In genomic region chr5:125133651-125134050, GRCm38 (mm10) we compare ENCODE assay signal across 10 mouse cellular contexts. TPM values are rescaled to one million over a fixed set of nuclear protein-coding genes. Genes with fewer than 3 reads are reported as not detected.
A peak's percentile ranks its signal among the peaks of the same experiment; 100 is the strongest.
DNase-seq lines count a peak whose midpoint lies in the region; ATAC-seq lines count a peak whose summit lies in the region.
"Had no signal": no experiment of that assay in that cellular context is flagged by ENCODE, and none has a peak within 500 bp of the region (broad histone marks: within the 10 kb centered on the region; RNA-seq: fewer than 3 reads in every experiment).

No protein-coding gene starts in this region.

- no peak overlapping the region for H3K4me3 ChIP-seq in lung, embryonic 15.5 days
- H3K4me3 ChIP-seq in hindbrain, embryonic 11.5 days (ENCODE audit: low read depth, low read length) = no peak overlapping the region
- H3K4me3 ChIP-seq in neural tube, embryonic 12.5 days = no peak overlapping the region
- H3K4me3 ChIP-seq in liver, embryonic 11.5 days (ENCODE audit: low read depth, low read length) = no peak overlapping the region

- H3K27ac ChIP-seq in lung, embryonic 15.5 days = peak overlapping the region; percentile 90
- peak overlapping the region; percentile 80 for H3K27ac ChIP-seq in hindbrain, embryonic 11.5 days (ENCODE audit: low read depth, low read length)
- H3K27ac ChIP-seq in neural tube, embryonic 12.5 days = peak overlapping the region; percentile 79
- H3K27ac ChIP-seq in liver, embryonic 11.5 days (ENCODE audit: low read depth, low read length) = no peak overlapping the region

- no peaks in the 10 kb centered on the region for H3K27me3 ChIP-seq in lung, embryonic 15.5 days
- no peaks in the 10 kb centered on the region for H3K27me3 ChIP-seq in hindbrain, embryonic 11.5 days (ENCODE audit: control insufficient read depth, insufficient read depth, low read length)
- no peaks in the 10 kb centered on the region for H3K27me3 ChIP-seq in neural tube, embryonic 12.5 days (replicated peaks)
- no peaks in the 10 kb centered on the region for H3K27me3 ChIP-seq in liver, embryonic 11.5 days (replicated peaks; ENCODE audit: control insufficient read depth, insufficient read depth, low read length)

- peaks cover 87% of the 10 kb centered on the region for H3K4me1 ChIP-seq in lung, embryonic 15.5 days
- H3K4me1 ChIP-seq in hindbrain, embryonic 11.5 days (replicated peaks; ENCODE audit: control insufficient read depth, insufficient read depth, low read length) = peaks cover 43% of the 10 kb centered on the region
- H3K4me1 ChIP-seq in neural tube, embryonic 12.5 days = peaks cover 93% of the 10 kb centered on the region
- H3K4me1 ChIP-seq in liver, embryonic 11.5 days (replicated peaks; ENCODE audit: control insufficient read depth, insufficient read depth, low read length) = peaks cover 52% of the 10 kb centered on the region

- no peak for ATAC-seq in lung, embryonic 15.5 days (ENCODE audit: borderline replicate concordance, extremely low read depth, low FRiP score, low TSS enrichment)
- no peak for ATAC-seq in hindbrain, embryonic 11.5 days (ENCODE audit: low FRiP score)
- ATAC-seq in neural tube, embryonic 12.5 days (ENCODE audit: low FRiP score, low read depth) = no peak
- ATAC-seq in liver, embryonic 11.5 days (replicated peaks; ENCODE audit: low FRiP score) = no peak

- no peak overlapping the region for H3K9ac ChIP-seq in lung, embryonic 15.5 days
- H3K9ac ChIP-seq in hindbrain, embryonic 11.5 days (ENCODE audit: low read depth, low read length) = no peak overlapping the region
- H3K9ac ChIP-seq in neural tube, embryonic 12.5 days = no peak overlapping the region
- no peak overlapping the region for H3K9ac ChIP-seq in liver, embryonic 11.5 days (ENCODE audit: low read depth, low read length)

- no peaks in the 10 kb centered on the region for H3K9me3 ChIP-seq in lung, embryonic 15.5 days
- no peaks in the 10 kb centered on the region for H3K9me3 ChIP-seq in hindbrain, embryonic 11.5 days (ENCODE audit: control insufficient read depth, low read length)
- H3K9me3 ChIP-seq in neural tube, embryonic 12.5 days = no peaks in the 10 kb centered on the region
- no peaks in the 10 kb centered on the region for H3K9me3 ChIP-seq in liver, embryonic 11.5 days (ENCODE audit: control insufficient read depth, low read length)

- peak; percentile 64 for DNase-seq in cerebellum, adult 9-11 months
- DNase-seq in cerebellum, postnatal 4 days (ENCODE audit: low spot score in 2 of 2) = no peak
- DNase-seq in lung, postnatal 14 days = no peak
- no peak for DNase-seq in hindbrain, embryonic 11.5 days (ENCODE audit: low spot score)
- no peak for DNase-seq in liver, embryonic 11.5 days (ENCODE audit: low spot score)
- no peak for DNase-seq in embryo, embryonic 9.5 days (ENCODE audit: extremely low spot score)
- DNase-seq: B cell, adult 2 months; thymus, adult 2 months had no signal

- no peak overlapping the region for H3K4me2 ChIP-seq in lung, embryonic 15.5 days
- H3K4me2 ChIP-seq in hindbrain, embryonic 11.5 days (replicated peaks; ENCODE audit: low read depth, low read length) = no peak overlapping the region
- H3K4me2 ChIP-seq in neural tube, embryonic 12.5 days (replicated peaks) = no peak overlapping the region
- H3K4me2 ChIP-seq in liver, embryonic 11.5 days = no peak overlapping the region

- H3K36me3 ChIP-seq in lung, embryonic 15.5 days = no peaks in the 10 kb centered on the region
- no peaks in the 10 kb centered on the region for H3K36me3 ChIP-seq in hindbrain, embryonic 11.5 days (ENCODE audit: control insufficient read depth, insufficient read depth, low read length)
- no peaks in the 10 kb centered on the region for H3K36me3 ChIP-seq in neural tube, embryonic 12.5 days
- H3K36me3 ChIP-seq in liver, embryonic 11.5 days (ENCODE audit: control insufficient read depth, insufficient read depth, low read length) = no peaks in the 10 kb centered on the region

- WGBS in lung, embryonic 15.5 days = 51% methylated on average over 4 of the region's 4 CpGs
- WGBS in hindbrain, embryonic 11.5 days = 42% methylated on average over 4 of the region's 4 CpGs
- WGBS in neural tube, embryonic 12.5 days = 20% methylated on average over 4 of the region's 4 CpGs
- WGBS in liver, embryonic 11.5 days = 77% methylated on average over 4 of the region's 4 CpGs

RNA-seq across cellular contexts. Expression of gene Ncor2, which starts 45.4 kb away (rescaled TPM):
- 28.7 and 30.5 TPM in 2 replicates for polyA plus RNA-seq in lung, embryonic 15.5 days (2015; fragmentation: Nextera tagmentation; extraction: Ambion mirVana)
- polyA plus RNA-seq in hindbrain, embryonic 11.5 days (2014; fragmentation: Nextera tagmentation; extraction: Ambion mirVana) = 14.5 and 21.2 TPM in 2 replicates
- polyA plus RNA-seq in neural tube, embryonic 12.5 days (2016; fragmentation: Nextera tagmentation; extraction: Ambion mirVana) = 36.0 and 36.9 TPM in 2 replicates
- polyA plus RNA-seq in liver, embryonic 11.5 days (2014; fragmentation: Nextera tagmentation; extraction: Ambion mirVana) = 14.0 and 17.2 TPM in 2 replicates
